Mouse (Mus musculus): ENCODE measurements around the gene Mfsd4b2.

- TF ChIP-seq ZMIZ1 (IDR thresholded peaks at IDR 0.05; ENCODE audit: low read depth, low read length) = no peak
- no peak for TF ChIP-seq CTCF (conservative IDR thresholded peaks at IDR 0.05 in 1 of 2, IDR thresholded peaks at IDR 0.05 in 1 of 2; ENCODE audit: low read depth in 2 of 2, low read length in 2 of 2)
- no peak for TF ChIP-seq EP300 (IDR thresholded peaks at IDR 0.05; ENCODE audit: low read length)
- no peak for TF ChIP-seq BHLHE40 (IDR thresholded peaks at IDR 0.05; ENCODE audit: low read depth, low read length)
- TF ChIP-seq TCF12 (IDR thresholded peaks at IDR 0.05; ENCODE audit: low read depth, low read length) = no peak
- TF ChIP-seq E2F4 (IDR thresholded peaks at IDR 0.05; ENCODE audit: insufficient replicate concordance, low read depth, low read length) = no peak
- TF ChIP-seq ZKSCAN1 (IDR thresholded peaks at IDR 0.05; ENCODE audit: borderline replicate concordance, low read depth, low read length) = no peak
- no peak for TF ChIP-seq POLR2A (IDR thresholded peaks at IDR 0.05; ENCODE audit: low read depth, low read length)
- TF ChIP-seq ZC3H11A (IDR thresholded peaks at IDR 0.05; ENCODE audit: low read depth, low read length) = no peak
- no peak for TF ChIP-seq ETS1 (conservative IDR thresholded peaks at IDR 0.05; ENCODE audit: low read depth, low read length)
- TF ChIP-seq HCFC1 (IDR thresholded peaks at IDR 0.05; ENCODE audit: low read depth, low read length) = no peak
- no peak for TF ChIP-seq SMC3 (IDR thresholded peaks at IDR 0.05; ENCODE audit: low read depth, low read length)
- TF ChIP-seq MAX (IDR thresholded peaks at IDR 0.05; ENCODE audit: low read length) = no peak
- TF ChIP-seq NRF1 (IDR thresholded peaks at IDR 0.05; ENCODE audit: low read depth, low read length) = no peak
Observed at GRCm38 (mm10) chr10:39888621-39889020, 38.1 kb downstream of the Mfsd4b2 start.

Data from CH12.LX (cell line).